Mouse (Mus musculus) embryonic facial prominence, embryonic 15.5 days (tissue): ENCODE measurements at regions not wholly inside any gene's neighbourhood (a gene's known extent, or its start where the extent isn't known, plus 50 kb on each side); places are given as distances from the start of the nearest gene placed in this dataset.

Experiments
- ATAC-seq: fragments of 200-750 bp; cut with Nextera tagmentation; 2 replicates; pipeline ENCODE4 v1.8.0; 2017; ENCODE audit warnings: low read depth, moderate TSS enrichment; ENCODE audit not compliant: insufficient number of reproducible peaks, low FRiP score, low TSS enrichment
- H3K27ac ChIP-seq: fragments of 300-500 bp; sonication (generic); replicated peaks from 2 replicates; pipeline ENCODE4 v1.5.1; 2015; ENCODE audit warnings: mild to moderate bottlenecking, inconsistent platforms
- H3K27me3 ChIP-seq: fragments of 300-500 bp; sonication (generic); 2 replicates; pipeline ENCODE4 v1.6.1; 2015; ENCODE audit warnings: inconsistent platforms
- H3K36me3 ChIP-seq: fragments of 300-500 bp; sonication (generic); 2 replicates; pipeline ENCODE4 v1.6.1; 2015; ENCODE audit warnings: mild to moderate bottlenecking, inconsistent platforms
- H3K4me1 ChIP-seq: fragments of 300-500 bp; sonication (generic); 2 replicates; pipeline ENCODE4 v1.6.1; 2015; ENCODE audit warnings: inconsistent platforms
- H3K4me2 ChIP-seq: fragments of 300-500 bp; sonication (generic); replicated peaks from 2 replicates; pipeline ENCODE4 v1.6.1; 2015; ENCODE audit warnings: mild to moderate bottlenecking, inconsistent platforms
- H3K4me3 ChIP-seq: fragments of 300-500 bp; sonication (generic); replicated peaks from 2 replicates; pipeline ENCODE4 v1.5.1; 2015; ENCODE audit warnings: mild to moderate bottlenecking, inconsistent platforms
- H3K9ac ChIP-seq: fragments of 300-500 bp; sonication (generic); 2 replicates; pipeline ENCODE4 v1.6.1; 2015; ENCODE audit warnings: inconsistent platforms
- H3K9me3 ChIP-seq: fragments of 300-500 bp; sonication (generic); replicated peaks from 2 replicates; pipeline ENCODE4 v1.6.1; 2016; ENCODE audit warnings: inconsistent platforms
- WGBS: fragments of 180-500 bp; shearing (Covaris S2); methylation state at CpG from one replicate; pipeline ENCODE4 v1.1.7; 2015; 5-methylcytosine and 5-hydroxymethylcytosine counted together

DNA sequence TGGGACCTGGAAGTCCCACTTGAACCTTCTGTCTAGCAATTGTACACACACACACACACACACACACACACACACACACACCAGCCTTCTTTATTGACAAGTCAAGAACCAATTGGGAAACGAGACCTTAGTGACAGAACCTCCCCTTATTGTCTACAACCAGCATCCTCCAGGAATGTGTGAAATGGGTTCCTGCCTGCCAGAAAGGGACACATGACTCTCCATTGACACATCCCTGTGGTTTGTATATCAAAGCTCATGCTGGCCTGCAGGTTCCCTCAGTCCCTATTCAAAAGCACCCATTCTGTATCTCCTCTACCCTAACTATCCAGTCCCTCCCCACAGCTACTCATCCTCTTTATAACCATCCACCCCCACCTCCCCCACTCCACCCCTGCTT lies 202.4 kb downstream of the Xxylt1 start:
- ATAC-seq: no peak
- Histone ChIP-seq H3K27ac (no peak overlapping the region), H3K36me3 (no peaks in the 10 kb centered on the region), H3K9me3 (no peaks in the 10 kb centered on the region), H3K9ac (no peak overlapping the region), H3K4me3 (no peak overlapping the region), H3K27me3 (no peaks in the 10 kb centered on the region), H3K4me1 (peaks cover 3% of the 10 kb centered on the region), H3K4me2 (no peak overlapping the region)
- 88% methylated on average over 1 of the region's 1 CpGs for WGBS

DNA sequence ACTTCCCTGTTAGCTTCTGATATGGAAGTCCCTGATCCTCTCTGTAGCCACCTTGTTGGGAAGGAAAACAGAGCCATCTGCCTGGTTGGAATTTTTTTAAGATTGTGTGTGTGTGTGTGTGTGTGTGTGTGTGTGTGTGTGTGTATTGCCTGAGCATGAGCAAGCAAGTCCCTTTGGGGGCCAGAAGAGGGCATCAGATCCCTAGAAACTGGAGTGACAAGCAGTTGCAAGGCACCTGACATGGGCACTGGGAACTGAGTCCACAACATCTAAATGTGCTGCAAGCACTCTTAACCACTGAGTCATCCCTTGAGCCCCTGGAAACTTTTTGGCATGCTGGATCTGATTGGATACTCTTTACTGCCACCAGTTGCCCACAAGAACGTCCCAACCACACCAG lies 201.4 kb downstream of the Xxylt1 start:
- no peaks in the 10 kb centered on the region for H3K27me3 ChIP-seq
- H3K4me3 ChIP-seq: no peak overlapping the region
- no peak overlapping the region for H3K27ac ChIP-seq
- 90% methylated on average over 1 of the region's 1 CpGs for WGBS
- no peak overlapping the region for H3K9ac ChIP-seq
- no peaks in the 10 kb centered on the region for H3K9me3 ChIP-seq
- no peaks in the 10 kb centered on the region for H3K4me1 ChIP-seq
- H3K36me3 ChIP-seq: no peaks in the 10 kb centered on the region
- ATAC-seq: no peak
- no peak overlapping the region for H3K4me2 ChIP-seq

DNA sequence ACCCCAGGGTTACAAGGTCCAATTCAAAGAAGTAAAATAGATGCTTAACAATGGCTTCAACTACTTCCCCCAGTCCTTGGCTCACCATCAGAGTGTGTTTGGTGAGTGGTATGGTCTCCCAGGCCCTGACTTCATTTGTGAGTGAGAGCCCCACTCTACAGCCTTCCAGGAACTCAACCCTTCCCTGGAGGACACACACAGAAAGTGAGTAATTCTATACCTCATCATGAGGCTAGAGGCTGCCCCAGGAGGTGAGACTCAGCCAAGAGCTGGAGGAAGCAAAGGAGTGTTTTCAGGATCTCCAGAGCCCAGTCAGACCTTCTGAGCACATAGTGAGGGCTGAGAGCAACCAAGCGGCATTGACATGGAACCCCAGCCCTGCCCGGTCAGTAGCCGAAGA lies 200.6 kb downstream of the Xxylt1 start:
- Histone ChIP-seq H3K36me3 (no peaks in the 10 kb centered on the region), H3K27me3 (no peaks in the 10 kb centered on the region), H3K4me3 (no peak overlapping the region), H3K27ac (no peak overlapping the region), H3K4me2 (no peak overlapping the region), H3K9ac (no peak overlapping the region), H3K4me1 (no peaks in the 10 kb centered on the region), H3K9me3 (no peaks in the 10 kb centered on the region)
- 91% methylated on average over 3 of the region's 3 CpGs for WGBS
- no peak; the same call in 1 of the 2 replicates for ATAC-seq

DNA sequence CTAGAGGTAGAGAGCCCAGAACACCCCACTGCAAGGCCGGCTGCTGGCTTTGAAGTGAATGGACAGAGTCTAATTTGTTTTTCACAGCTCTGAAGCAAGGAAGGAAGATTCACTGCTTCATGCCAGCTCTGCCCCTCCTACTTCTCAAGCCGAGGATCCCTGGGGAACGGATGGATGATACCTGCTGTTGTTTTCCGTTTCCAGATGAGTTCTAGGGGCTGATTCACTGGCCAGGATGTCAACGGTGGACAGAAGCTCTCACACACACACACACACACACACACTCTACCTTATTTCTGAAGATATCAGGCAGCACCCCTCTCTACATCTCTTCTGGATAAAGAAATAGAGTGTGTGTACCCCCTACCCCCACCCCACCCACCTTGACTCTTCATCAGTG lies 200.0 kb downstream of the Xxylt1 start:
- 67% methylated on average over 5 of the region's 5 CpGs for WGBS
- Histone ChIP-seq H3K4me1 (no peaks in the 10 kb centered on the region), H3K4me3 (no peak overlapping the region), H3K9ac (no peak overlapping the region), H3K9me3 (no peaks in the 10 kb centered on the region), H3K27ac (no peak overlapping the region), H3K4me2 (no peak overlapping the region), H3K36me3 (no peaks in the 10 kb centered on the region), H3K27me3 (no peaks in the 10 kb centered on the region)
- no peak for ATAC-seq

DNA sequence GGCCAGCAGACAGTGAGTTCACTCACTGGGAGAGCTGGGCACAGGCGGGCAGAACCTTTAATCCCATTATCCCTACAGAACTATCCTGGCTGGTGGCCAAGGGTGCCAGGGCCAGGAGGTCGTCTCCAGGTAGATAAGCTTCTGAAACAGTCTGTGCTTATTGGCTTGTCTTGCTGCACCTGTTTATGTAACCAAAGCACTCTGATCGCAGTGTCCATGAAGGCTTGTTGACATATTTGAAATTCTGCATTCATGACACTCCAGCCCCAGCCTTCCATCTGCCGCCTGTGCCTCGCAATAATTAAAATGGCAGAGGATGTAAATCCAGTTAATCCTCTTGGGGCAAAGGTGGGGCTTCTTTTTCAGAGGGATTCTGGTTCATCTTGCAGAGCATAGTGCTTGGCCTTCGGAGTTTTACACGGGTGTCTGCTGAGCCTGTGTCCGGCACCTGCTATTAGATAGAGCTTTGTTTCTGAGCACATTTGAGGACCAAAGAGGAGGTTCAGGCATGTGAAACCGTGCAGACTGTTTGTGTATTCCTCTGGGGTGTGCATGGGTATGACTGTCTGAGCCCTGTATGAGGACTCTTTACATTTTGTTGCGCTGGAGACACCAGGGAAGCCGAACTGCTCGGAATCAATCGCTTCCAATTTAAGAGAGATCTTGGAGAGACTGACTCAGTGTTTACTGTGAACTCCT lies 197.6 kb downstream of the Xxylt1 start:
- Histone ChIP-seq H3K4me1 (no peaks in the 10 kb centered on the region), H3K36me3 (no peaks in the 10 kb centered on the region), H3K9ac (no peak overlapping the region), H3K4me2 (no peak overlapping the region), H3K4me3 (no peak overlapping the region), H3K27me3 (no peaks in the 10 kb centered on the region), H3K27ac (no peak overlapping the region), H3K9me3 (no peaks in the 10 kb centered on the region)
- no peak for ATAC-seq
- 63% methylated on average over 13 of the region's 13 CpGs for WGBS

DNA sequence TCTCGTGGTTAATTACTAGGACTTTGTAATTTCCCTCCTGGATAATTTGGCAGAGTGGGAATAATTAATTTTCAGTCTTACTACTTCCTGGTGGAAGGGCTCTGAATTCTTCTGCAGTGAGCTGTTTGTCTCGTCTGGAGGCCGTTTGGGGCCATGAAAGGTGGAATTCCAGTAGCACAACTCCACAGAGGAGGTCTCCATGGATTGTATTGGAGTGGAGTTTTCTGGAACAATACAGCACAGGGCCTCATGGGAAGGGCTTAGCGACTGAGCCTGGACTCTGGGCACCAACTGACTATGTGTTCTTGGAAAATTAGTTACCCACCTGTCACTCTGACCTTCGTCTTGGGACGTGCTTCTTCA lies 197.1 kb downstream of the Xxylt1 start:
- no peaks in the 10 kb centered on the region for H3K36me3 ChIP-seq
- ATAC-seq: no peak
- WGBS: 50% methylated on average over 6 of the region's 6 CpGs

DNA sequence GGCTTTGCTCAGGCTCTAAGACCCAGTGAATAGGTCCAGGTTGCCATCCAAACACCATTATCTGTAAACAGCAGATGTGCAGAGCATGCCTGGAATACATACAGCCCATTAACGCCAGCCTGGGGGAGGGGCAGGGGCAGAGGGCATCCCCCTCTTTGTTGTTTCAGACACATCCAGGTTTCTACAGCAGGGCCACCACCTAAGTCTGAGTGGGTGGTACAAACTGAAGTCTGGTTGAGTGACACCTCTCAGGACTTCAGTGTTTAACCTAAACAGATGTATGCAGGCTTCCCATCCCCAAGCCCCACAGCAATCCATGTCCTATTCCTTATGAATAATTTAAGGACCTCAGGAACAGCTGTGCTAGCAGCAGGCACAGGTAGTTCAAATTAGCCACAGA lies 194.2 kb downstream of the Xxylt1 start:
- no peak for ATAC-seq
- H3K27me3 ChIP-seq: no peaks in the 10 kb centered on the region
- no peak overlapping the region for H3K4me3 ChIP-seq
- no peak overlapping the region for H3K9ac ChIP-seq
- no peaks in the 10 kb centered on the region for H3K9me3 ChIP-seq
- H3K27ac ChIP-seq: no peak overlapping the region
- H3K36me3 ChIP-seq: no peaks in the 10 kb centered on the region
- H3K4me2 ChIP-seq: no peak overlapping the region
- H3K4me1 ChIP-seq: no peaks in the 10 kb centered on the region
- WGBS: 52% methylated on average over 1 of the region's 1 CpGs

More for the DNA sequence above, 197.1 kb downstream of the Xxylt1 start:
- H3K9ac ChIP-seq: no peak overlapping the region
- H3K27me3 ChIP-seq: no peaks in the 10 kb centered on the region
- no peaks in the 10 kb centered on the region for H3K9me3 ChIP-seq
- no peaks in the 10 kb centered on the region for H3K4me1 ChIP-seq
- H3K27ac ChIP-seq: no peak overlapping the region
- H3K4me3 ChIP-seq: no peak overlapping the region
- no peak overlapping the region for H3K4me2 ChIP-seq

DNA sequence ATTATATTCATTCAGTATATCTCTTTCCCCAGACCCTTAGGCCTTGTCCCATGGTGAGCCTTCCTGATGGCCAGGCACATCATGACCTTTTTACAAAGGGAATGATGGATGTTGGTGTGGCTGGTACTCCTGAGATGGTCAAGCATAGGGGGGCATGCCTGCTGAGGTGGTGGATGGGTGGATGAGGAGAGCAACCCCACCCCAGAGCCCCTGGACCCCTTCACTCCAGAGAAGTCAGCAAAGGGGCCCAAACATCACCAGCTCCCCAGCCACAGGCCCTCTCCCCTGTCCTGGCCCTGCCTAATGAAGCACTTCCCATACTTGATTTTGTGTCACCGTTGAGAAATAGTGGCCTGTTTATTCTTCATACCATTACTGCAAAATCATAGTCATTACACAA lies 193.7 kb downstream of the Xxylt1 start:
- WGBS: 80% methylated on average over 1 of the region's 1 CpGs
- Histone ChIP-seq H3K4me2 (no peak overlapping the region), H3K9ac (no peak overlapping the region), H3K9me3 (no peaks in the 10 kb centered on the region), H3K27ac (no peak overlapping the region), H3K4me1 (no peaks in the 10 kb centered on the region), H3K36me3 (no peaks in the 10 kb centered on the region), H3K4me3 (no peak overlapping the region), H3K27me3 (no peaks in the 10 kb centered on the region)
- ATAC-seq: no peak

DNA sequence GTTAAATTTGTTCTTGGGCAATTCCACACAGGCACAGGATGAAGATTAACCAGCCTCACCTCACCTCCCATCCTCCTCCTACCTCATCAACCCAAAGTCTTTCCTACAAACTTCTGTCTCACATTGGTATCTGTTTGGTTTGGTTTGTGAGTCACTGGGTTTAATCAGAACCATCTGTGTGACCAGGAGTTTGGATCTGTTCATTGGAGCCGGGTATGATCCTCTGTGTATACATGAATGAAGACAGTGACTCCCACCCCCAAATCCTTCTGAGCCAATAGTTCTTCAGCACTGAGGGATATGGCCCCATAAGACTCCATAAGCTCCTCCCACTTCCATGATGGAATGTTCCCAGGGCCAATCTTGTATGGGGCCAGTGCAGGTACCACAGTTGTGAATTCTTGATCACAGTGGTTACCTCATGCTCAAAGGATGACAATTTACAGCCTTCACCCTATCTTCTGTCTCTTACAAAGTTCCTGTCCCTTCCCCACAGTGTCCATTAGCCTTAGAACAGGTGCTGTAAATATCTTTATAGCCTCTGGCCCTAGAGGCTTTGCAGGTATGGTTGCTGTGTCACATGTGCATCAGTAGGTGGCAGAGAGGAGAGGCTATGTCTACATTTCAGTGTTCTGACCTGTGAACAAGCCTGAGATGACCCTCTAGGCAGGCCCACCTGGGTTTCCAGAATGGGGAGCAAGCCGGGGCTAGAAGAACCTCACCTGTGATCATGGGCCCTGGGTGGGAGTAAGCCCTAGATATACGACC lies 192.5 kb downstream of the Xxylt1 start:
- Histone ChIP-seq H3K4me1 (no peaks in the 10 kb centered on the region), H3K27ac (no peak overlapping the region), H3K4me2 (no peak overlapping the region), H3K27me3 (no peaks in the 10 kb centered on the region), H3K9ac (no peak overlapping the region), H3K9me3 (no peaks in the 10 kb centered on the region), H3K4me3 (no peak overlapping the region), H3K36me3 (no peaks in the 10 kb centered on the region)
- no peak for ATAC-seq
- 70% methylated on average over 3 of the region's 3 CpGs for WGBS

DNA sequence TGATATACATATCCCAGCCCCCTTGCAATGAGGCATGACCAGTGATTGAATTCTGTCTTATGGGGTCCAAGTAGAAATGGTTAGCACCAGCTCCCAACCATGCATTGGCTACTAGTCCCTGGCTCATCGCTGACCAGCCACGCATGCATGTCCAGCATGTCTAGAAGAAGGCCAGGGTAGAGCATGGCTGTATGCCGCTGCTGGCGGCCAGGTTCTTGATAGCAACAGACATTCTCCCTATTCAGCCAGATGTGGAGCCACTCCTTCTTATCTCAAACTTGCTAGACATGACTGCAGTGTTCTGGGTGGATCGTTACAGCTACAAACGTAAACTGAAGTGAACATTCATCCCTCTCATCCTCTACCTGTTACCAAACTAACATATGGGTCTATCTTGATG lies 188.6 kb downstream of the Xxylt1 start:
- Histone ChIP-seq H3K4me2 (no peak overlapping the region), H3K9ac (no peak overlapping the region), H3K27me3 (no peaks in the 10 kb centered on the region), H3K9me3 (no peaks in the 10 kb centered on the region), H3K4me1 (no peaks in the 10 kb centered on the region), H3K36me3 (no peaks in the 10 kb centered on the region), H3K4me3 (no peak overlapping the region), H3K27ac (no peak overlapping the region)
- WGBS: 98% methylated on average over 6 of the region's 6 CpGs
- no peak for ATAC-seq

DNA sequence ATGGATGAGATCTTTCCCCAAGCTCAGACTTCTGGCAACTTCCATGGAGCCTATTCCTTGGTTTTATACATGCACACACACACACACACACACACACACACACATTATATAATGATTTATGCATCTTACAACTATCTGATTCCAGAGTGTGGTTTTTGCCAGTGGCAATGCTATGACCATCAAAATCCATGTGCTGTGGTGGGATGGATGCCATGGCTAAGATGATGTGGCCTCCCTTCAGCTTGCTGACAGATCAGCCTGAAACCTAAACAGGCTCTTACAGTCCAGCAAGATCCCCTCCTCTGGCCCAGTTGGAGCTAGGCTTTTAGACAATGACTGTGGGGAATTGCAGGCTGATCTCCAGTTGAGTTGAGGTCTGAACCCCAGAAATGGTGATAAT lies 187.1 kb downstream of the Xxylt1 start:
- Histone ChIP-seq H3K27ac (no peak overlapping the region), H3K9me3 (no peaks in the 10 kb centered on the region), H3K27me3 (no peaks in the 10 kb centered on the region), H3K4me1 (no peaks in the 10 kb centered on the region), H3K9ac (no peak overlapping the region), H3K4me2 (no peak overlapping the region), H3K36me3 (no peaks in the 10 kb centered on the region), H3K4me3 (no peak overlapping the region)
- ATAC-seq: no peak

DNA sequence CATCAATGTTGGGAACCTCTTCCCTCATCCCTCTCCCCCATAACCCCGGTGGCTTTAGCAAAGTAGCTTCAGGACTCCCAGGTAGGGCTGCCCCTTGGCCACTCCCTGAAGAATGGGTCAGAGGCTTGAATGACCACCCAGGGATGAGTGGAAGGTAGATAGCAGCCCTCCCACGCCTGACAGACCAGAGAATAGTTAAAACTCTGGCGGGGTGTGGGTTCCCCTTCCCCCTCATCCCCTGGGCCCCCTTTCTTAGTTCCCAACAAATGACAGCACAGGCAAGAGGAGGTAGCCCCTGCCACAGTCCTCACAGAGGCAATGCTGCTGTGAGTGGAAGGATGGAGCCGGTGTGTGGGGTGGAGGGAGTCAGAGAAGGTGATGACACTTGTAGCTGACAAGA lies 186.2 kb downstream of the Xxylt1 start:
- Histone ChIP-seq H3K27ac (no peak overlapping the region), H3K4me1 (no peaks in the 10 kb centered on the region), H3K4me3 (no peak overlapping the region), H3K36me3 (no peaks in the 10 kb centered on the region), H3K27me3 (no peaks in the 10 kb centered on the region), H3K9ac (no peak overlapping the region), H3K9me3 (no peaks in the 10 kb centered on the region), H3K4me2 (no peak overlapping the region)
- ATAC-seq: no peak
- 85% methylated on average over 4 of the region's 4 CpGs for WGBS
